Mouse (Mus musculus) urinary bladder, adult 2 months (tissue): Measurements from ENCODE around the gene Ctla4. TPM values are rescaled to one million over a fixed set of nuclear protein-coding genes. Genes with fewer than 3 reads are reported as not detected.

Source experiments
- DNase-seq: peaks from one replicate; pipeline ENCODE4 v3.0.0; 2022; ENCODE audit warnings: low spot score
- polyA plus RNA-seq: library from polyadenylated mRNA; depleted of rRNA; stranded (reverse); fragments of >200 nt; gene quantifications from 2 replicates; pipeline ENCODE4 v1.2.3, GENCODE M21; 2012; rRNA removed

Gene Ctla4
- polyA plus RNA-seq, 1 experiment, result 0.11 TPM

GRCm38 (mm10) chr1:60960451-60960850 lies 73.7 kb downstream of the Ctla4 start:
- DNase-seq, result no peak

GRCm38 (mm10) chr1:60961080-60961479 lies 74.3 kb downstream of the Ctla4 start:
- no peak for DNase-seq

GRCm38 (mm10) chr1:60962095-60962494 lies 75.3 kb downstream of the Ctla4 start:
- no peak for DNase-seq

Other genes starting within 250 kb of the Ctla4 start
- gene Cd28, start 170.2 kb upstream of the Ctla4 start, polyA plus RNA-seq, result 0.62 and 0.88 TPM in 2 replicates
- 0.57 and 0.87 TPM in 2 replicates for gene Icos, start 90.9 kb downstream of the Ctla4 start, polyA plus RNA-seq